Mouse (Mus musculus) lung, postnatal 0 days (tissue): ENCODE data around the gene Mt3. TPM values are rescaled to one million over a fixed set of nuclear protein-coding genes. Genes with fewer than 3 reads are reported as not detected.

Experiments
- ATAC-seq: fragments of 200-750 bp; cut with Nextera tagmentation; 2 replicates; pipeline ENCODE4 v1.8.0; 2017; ENCODE audit warnings: moderate library complexity
- DNase-seq: peaks from one replicate; pipeline ENCODE4 v3.0.0-alpha.2; 2016; ENCODE audit warnings: low spot score
- H3K27ac ChIP-seq: fragments of 300-500 bp; sonication (generic); 2 replicates; pipeline ENCODE4 v1.5.1; 2014; ENCODE audit warnings: antibody characterized with exemption, mild to moderate bottlenecking, low read length, mixed read lengths
- H3K27me3 ChIP-seq: fragments of 300-500 bp; sonication (generic); replicated peaks from 2 replicates; pipeline ENCODE4 v1.6.1; 2014; ENCODE audit warnings: low read length, mixed read lengths; ENCODE audit not compliant: insufficient read depth
- H3K36me3 ChIP-seq: fragments of 300-500 bp; sonication (generic); 2 replicates; pipeline ENCODE4 v1.6.1; 2014; ENCODE audit warnings: low read length, mixed read lengths; ENCODE audit not compliant: insufficient read depth
- H3K4me1 ChIP-seq: fragments of 300-500 bp; sonication (generic); 2 replicates; pipeline ENCODE4 v1.6.1; 2014; ENCODE audit warnings: antibody characterized with exemption, low read depth, low read length, mixed read lengths; ENCODE audit not compliant: insufficient read depth
- H3K4me2 ChIP-seq: fragments of 300-500 bp; sonication (generic); replicated peaks from 2 replicates; pipeline ENCODE4 v1.6.1; 2014; ENCODE audit warnings: low read depth, mild to moderate bottlenecking, low read length, moderate library complexity, mixed read lengths
- H3K4me3 ChIP-seq: fragments of 300-500 bp; sonication (generic); 2 replicates; pipeline ENCODE4 v1.5.1; 2014; ENCODE audit warnings: low read depth, low read length
- H3K9ac ChIP-seq: fragments of 300-500 bp; sonication (generic); replicated peaks from 2 replicates; pipeline ENCODE4 v1.6.1; 2014; ENCODE audit warnings: low read depth, mild to moderate bottlenecking
- H3K9me3 ChIP-seq: fragments of 300-500 bp; sonication (generic); 2 replicates; pipeline ENCODE4 v1.6.1; 2016; ENCODE audit warnings: low read length, mixed read lengths
- CTCF ChIP-seq: IDR thresholded peaks from 2 replicates; pipeline ENCODE4 v1.5.1; 2016; ENCODE audit warnings: antibody characterized with exemption, mild to moderate bottlenecking
- EP300 ChIP-seq: IDR thresholded peaks from 2 replicates; pipeline ENCODE4 v1.6.1; 2016; ENCODE audit warnings: antibody characterized with exemption, mild to moderate bottlenecking, control low read depth
- WGBS: fragments of 180-500 bp; shearing (Covaris S2); extraction: QIAGEN DNeasy Blood & Tissue Kit; methylation state at CpG from one replicate; pipeline ENCODE4 v1.1.7; 2014; 5-methylcytosine and 5-hydroxymethylcytosine counted together
- polyA plus RNA-seq: library from polyadenylated mRNA; unstranded; fragments of >200 nt; fragmentation: Nextera tagmentation; extraction: Ambion mirVana; gene quantifications from 2 replicates; pipeline ENCODE4 v1.2.1, GENCODE M21; 2015

Gene Mt3
- polyA plus RNA-seq, 1 experiment from 2014 or later = 2.6 TPM

GRCm38 (mm10) chr8:94187290-94188002 lies 35.0 kb downstream of the Mt3 start:
- Histone ChIP-seq H3K4me1 (peaks cover 22% of the 10 kb centered on the region; the same call in 1 of the 2 replicates), H3K27ac (0 out of 2 replicates have a peak overlapping the region, but pooled peaks have one; percentile 14), H3K4me2 (no peak overlapping the region), H3K4me3 (no peak overlapping the region), H3K9me3 (no peaks in the 10 kb centered on the region), H3K9ac (no peak overlapping the region), H3K27me3 (no peaks in the 10 kb centered on the region), H3K36me3 (no peaks in the 10 kb centered on the region)
- DNase-seq = peak; percentile 25
- no peak for TF ChIP-seq EP300
- no peak for TF ChIP-seq CTCF
- ATAC-seq = no peak
- WGBS = 40% methylated on average over 21 of the region's 21 CpGs

GRCm38 (mm10) chr8:94189275-94190031 lies 37.0 kb downstream of the Mt3 start:
- ATAC-seq (no peak), DNase-seq (no peak)
- Histone ChIP-seq H3K4me3 (no peak overlapping the region), H3K27ac (no peak overlapping the region), H3K9me3 (no peaks in the 10 kb centered on the region), H3K4me2 (no peak overlapping the region), H3K27me3 (no peaks in the 10 kb centered on the region), H3K4me1 (0 out of 2 replicates have a peak, but pooled peaks cover 13% of the 10 kb centered on the region), H3K36me3 (no peaks in the 10 kb centered on the region), H3K9ac (no peak overlapping the region)
- TF ChIP-seq EP300 = peak; percentile 64
- TF ChIP-seq CTCF = no peak
- 48% methylated on average over 13 of the region's 13 CpGs for WGBS

DNA sequence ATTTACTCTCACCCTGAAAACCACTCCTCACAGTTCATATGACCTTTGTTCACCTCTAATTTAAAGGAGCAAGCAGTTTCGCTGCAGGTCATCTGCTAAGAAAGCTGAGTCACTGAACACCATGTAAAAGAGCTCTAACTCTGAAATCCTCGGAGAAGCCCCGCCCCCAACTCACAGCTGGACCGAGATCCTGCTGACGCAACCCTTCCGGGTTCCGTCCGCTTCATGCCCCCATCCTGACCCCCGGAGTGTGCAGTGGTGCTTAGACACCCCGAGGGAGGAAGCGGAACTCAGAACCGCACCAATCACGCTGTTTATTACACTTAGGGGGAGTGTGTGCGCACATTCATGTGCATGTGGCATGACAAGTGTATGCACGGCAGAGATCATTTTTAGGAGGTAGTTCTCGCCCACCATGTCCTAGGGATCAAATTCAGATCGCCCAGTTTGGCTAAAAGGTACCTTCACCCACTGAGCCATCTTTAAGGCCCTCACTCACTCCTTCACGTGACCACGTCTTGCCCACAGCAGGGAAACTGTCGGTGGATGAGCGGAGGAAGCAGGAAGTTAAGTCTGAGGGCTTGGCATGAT lies 38.8 kb downstream of the Mt3 start:
- H3K4me2 ChIP-seq = peak overlapping the region; percentile 42
- no peaks in the 10 kb centered on the region for H3K27me3 ChIP-seq
- 0 out of 2 replicates have a peak, but pooled peaks cover 13% of the 10 kb centered on the region for H3K4me1 ChIP-seq
- peak overlapping the region; percentile 8 for H3K4me3 ChIP-seq
- no peaks in the 10 kb centered on the region for H3K9me3 ChIP-seq
- WGBS = 16% methylated on average over 21 of the region's 21 CpGs
- no peak overlapping the region for H3K27ac ChIP-seq
- peak; percentile 58 for ATAC-seq
- peak; percentile 91 for DNase-seq
- no peaks in the 10 kb centered on the region for H3K36me3 ChIP-seq
- no peak overlapping the region for H3K9ac ChIP-seq
- TF ChIP-seq EP300 (no peak), CTCF (no peak)

DNA sequence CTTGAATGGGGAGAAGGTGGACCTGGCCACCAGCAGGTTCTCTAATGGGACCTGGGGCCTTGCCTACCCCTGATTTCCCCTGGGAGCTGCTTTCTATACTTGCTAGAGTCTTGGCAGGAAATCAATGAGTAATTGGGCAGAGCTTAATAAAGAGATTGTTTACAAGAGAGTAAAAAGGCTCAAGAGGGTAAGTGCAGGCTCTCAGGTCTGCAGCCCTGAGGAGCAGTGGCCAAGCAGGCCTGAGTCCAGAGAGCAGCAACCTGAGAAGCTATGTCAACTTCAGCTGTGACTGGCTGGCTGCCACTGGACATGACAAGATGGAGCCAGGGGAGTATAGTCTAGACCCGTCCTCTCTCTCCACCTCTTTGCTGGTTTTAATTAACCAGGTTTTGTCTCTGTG lies 40.5 kb downstream of the Mt3 start:
- no peaks in the 10 kb centered on the region for H3K27me3 ChIP-seq
- no peak overlapping the region for H3K9ac ChIP-seq
- no peak for TF ChIP-seq CTCF
- no peak for TF ChIP-seq EP300
- no peak overlapping the region for H3K4me3 ChIP-seq
- no peaks in the 10 kb centered on the region for H3K36me3 ChIP-seq
- no peak overlapping the region for H3K4me2 ChIP-seq
- H3K4me1 ChIP-seq = 0 out of 2 replicates have a peak, but pooled peaks cover 4% of the 10 kb centered on the region
- H3K9me3 ChIP-seq = no peaks in the 10 kb centered on the region
- 0 out of 2 replicates have a peak overlapping the region, but pooled peaks have one; percentile 22 for H3K27ac ChIP-seq
- ATAC-seq (peak; percentile 21), DNase-seq (peak; percentile 52)
- WGBS = 45% methylated on average over 1 of the region's 1 CpGs

DNA sequence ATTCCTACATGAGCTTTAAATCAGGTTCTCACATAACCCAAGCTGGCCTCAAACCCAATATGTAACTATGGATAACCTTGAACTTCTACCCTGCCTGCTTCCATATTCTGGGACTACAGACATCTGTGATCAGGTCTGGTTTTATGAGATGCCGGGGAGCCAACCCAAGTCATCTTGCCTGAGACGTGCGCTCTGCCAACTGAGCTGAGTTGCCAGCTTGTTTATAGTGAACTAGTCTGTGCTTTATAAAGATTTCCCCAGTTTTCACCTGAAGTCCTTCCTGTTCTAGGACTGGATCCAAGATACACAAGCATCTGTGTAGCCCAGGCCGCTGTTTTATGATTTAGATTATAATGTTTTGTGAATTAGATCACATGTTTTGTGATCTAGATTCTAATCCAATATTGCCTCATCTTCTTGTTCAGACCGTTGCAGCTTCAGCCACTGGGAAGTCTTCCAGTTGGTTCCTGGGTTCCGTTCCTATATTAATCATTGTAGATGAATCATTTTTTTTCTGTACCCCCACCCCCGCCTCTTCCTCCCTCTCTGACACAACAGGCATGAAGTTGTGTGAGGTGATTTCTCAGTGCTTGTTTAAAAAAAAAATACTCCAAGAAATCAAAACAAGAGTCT lies 42.3 kb downstream of the Mt3 start:
- no peak overlapping the region for H3K9ac ChIP-seq
- no peaks in the 10 kb centered on the region for H3K9me3 ChIP-seq
- H3K27ac ChIP-seq = no peak overlapping the region
- no peak for ATAC-seq
- TF ChIP-seq EP300 = no peak
- TF ChIP-seq CTCF = no peak
- H3K36me3 ChIP-seq = no peaks in the 10 kb centered on the region
- WGBS = 68% methylated on average over 7 of the region's 7 CpGs
- H3K4me3 ChIP-seq = no peak overlapping the region
- H3K4me1 ChIP-seq = 0 out of 2 replicates have a peak, but pooled peaks cover 4% of the 10 kb centered on the region
- no peaks in the 10 kb centered on the region for H3K27me3 ChIP-seq
- no peak for DNase-seq
- H3K4me2 ChIP-seq = no peak overlapping the region
